Mouse (Mus musculus) E14TG2a.4 (cell line): ENCODE measurements around the gene Gm49383.
"Not testable (repeated sequence)": the region's sequence is repeated elsewhere in the genome, so short reads cannot be mapped to it uniquely, and the experiment has no call there.

Experiments used
- H3K27me3 ChIP-seq: 2 replicates; pipeline ENCODE4 v1.6.1; 2014; ENCODE audit warnings: low read length, control low read depth; ENCODE audit not compliant: insufficient read depth
- H3K36me3 ChIP-seq: 2 replicates; pipeline ENCODE4 v1.6.1; 2014; ENCODE audit warnings: low read length, control low read depth; ENCODE audit not compliant: insufficient read depth
- H3K4me1 ChIP-seq: replicated peaks from 2 replicates; pipeline ENCODE4 v1.6.1; 2014; ENCODE audit warnings: low read depth, low read length, control low read depth
- H3K4me3 ChIP-seq: replicated peaks from 2 replicates; pipeline ENCODE4 v1.5.1; 2014; ENCODE audit warnings: mild to moderate bottlenecking, low read length
- H3K9me3 ChIP-seq: 2 replicates; pipeline ENCODE4 v1.6.1; 2014; ENCODE audit warnings: low read length, control low read depth
- CTCF ChIP-seq: conservative IDR thresholded peaks from 2 replicates; pipeline ENCODE4 v1.5.1; 2014; ENCODE audit warnings: low read length
- NANOG ChIP-seq: IDR thresholded peaks from 2 replicates; pipeline ENCODE4 v1.6.1; 2014; ENCODE audit warnings: borderline replicate concordance, low read length, mixed read lengths
- POU5F1 ChIP-seq: IDR thresholded peaks from 2 replicates; pipeline ENCODE4 v1.6.1; 2014; ENCODE audit warnings: low read length, borderline replicate concordance

Gene Gm49383

GRCm38 (mm10) chr12:69159578-69159940, 37.3 kb downstream of the Gm49383 start:
- peaks cover 30% of the 10 kb centered on the region for H3K4me1 ChIP-seq
- peak overlapping the region; percentile 67 for H3K4me3 ChIP-seq
- no peaks in the 10 kb centered on the region for H3K27me3 ChIP-seq
- TF ChIP-seq POU5F1: no peak
- no peak for TF ChIP-seq NANOG
- peak; percentile 92 for TF ChIP-seq CTCF
- H3K36me3 ChIP-seq: peaks cover 33% of the 10 kb centered on the region
- H3K9me3 ChIP-seq: no peaks in the 10 kb centered on the region

DNA sequence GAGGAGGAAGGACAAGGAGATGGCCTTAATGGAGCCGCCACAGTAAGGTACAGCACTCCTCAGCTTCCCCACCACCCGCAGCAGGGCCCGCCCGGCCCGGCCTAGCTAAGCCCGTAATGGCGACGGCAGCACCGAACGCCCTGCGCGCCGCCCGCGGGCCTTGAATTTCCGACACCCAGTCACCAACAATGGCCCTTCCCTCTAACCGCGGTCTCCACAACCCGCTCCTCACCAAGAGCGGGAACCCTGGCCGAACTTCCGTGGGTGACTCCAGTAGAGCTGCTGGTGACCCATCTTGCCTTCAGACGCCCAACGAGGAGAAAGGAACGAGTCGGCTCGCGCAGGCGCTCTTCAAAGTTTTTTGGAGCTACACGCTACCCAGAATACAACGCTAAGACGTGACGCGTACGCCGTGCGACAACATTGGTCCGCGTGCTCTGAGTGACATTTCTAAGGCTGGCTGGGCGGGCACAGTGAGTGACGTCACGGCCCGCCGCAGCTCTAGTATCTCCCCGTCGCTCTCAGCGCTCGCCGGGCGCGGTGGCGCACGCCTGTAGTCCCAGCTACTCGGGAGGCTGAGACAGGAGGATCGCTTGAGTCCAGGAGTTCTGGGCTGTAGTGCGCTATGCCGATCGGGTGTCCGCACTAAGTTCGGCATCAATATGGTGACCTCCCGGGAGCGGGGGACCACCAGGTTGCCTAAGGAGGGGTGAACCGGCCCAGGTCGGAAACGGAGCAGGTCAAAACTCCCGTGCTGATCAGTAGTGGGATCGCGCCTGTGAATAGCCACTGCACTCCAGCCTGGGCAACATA, 37.9 kb downstream of the Gm49383 start, which contains the start of gene Rps29:
TSS of gene Rps29 (minus strand) at position 422 of the 813 bp plus-strand sequence.
- not testable (repeated sequence) for H3K27me3 ChIP-seq, H3K9me3 ChIP-seq
- H3K4me1 ChIP-seq: peaks cover 27% of the 10 kb centered on the region
- H3K4me3 ChIP-seq: peak within 1 kb of the TSS; percentile 89
- peaks cover 33% of the 10 kb centered on the region for H3K36me3 ChIP-seq

GRCm38 (mm10) chr12:69158366-69158764, 38.5 kb downstream of the Gm49383 start:
- Histone ChIP-seq H3K4me1 (peaks cover 24% of the 10 kb centered on the region), H3K4me3 (peak overlapping the region; percentile 89), H3K36me3 (peaks cover 33% of the 10 kb centered on the region), H3K9me3 (no peaks in the 10 kb centered on the region), H3K27me3 (no peaks in the 10 kb centered on the region)
- TF ChIP-seq POU5F1: no peak
- TF ChIP-seq CTCF: no peak
- TF ChIP-seq NANOG: no peak

DNA sequence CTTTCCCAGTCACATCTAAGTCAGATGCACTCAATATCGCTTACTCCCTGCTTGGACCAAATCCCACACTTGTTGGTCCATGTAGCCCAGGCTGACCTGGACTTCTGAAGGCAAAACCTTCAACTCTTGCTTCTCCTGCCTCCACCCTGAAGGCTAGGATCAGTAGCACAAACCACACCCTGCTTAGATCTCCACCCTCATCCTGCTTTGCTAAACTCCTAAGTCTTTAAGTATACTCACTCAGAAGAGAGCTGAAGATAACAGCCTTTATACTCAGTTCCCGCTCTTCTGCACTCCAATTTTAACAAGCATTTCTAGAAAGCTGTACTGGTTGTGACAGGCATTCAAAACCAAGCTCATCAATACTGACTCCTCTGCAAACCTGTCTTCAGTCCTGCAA, 39.8 kb downstream of the Gm49383 start:
- Histone ChIP-seq H3K9me3 (no peaks in the 10 kb centered on the region), H3K36me3 (peaks cover 33% of the 10 kb centered on the region), H3K27me3 (no peaks in the 10 kb centered on the region), H3K4me3 (peak overlapping the region; percentile 89), H3K4me1 (peaks cover 21% of the 10 kb centered on the region)
- TF ChIP-seq POU5F1 (no peak), NANOG (no peak), CTCF (no peak)

DNA sequence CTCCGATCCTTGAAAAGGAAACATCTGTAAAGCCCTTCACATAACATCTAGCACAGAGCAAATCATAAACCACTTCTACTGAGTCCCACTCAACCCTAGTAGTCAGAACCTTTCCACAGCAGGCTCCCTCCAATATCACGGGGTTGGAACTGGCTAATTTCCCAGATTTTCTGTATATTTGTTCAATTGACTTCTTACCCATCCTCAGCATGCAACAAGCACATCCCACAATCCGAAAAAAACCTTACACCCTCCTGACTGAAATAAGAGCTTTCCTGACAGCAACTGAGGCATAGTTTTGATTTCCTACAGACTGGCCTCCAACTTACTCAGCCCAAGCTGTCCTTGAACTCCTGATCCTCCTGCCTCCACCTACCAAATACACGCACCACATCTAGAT, 40.5 kb downstream of the Gm49383 start:
- Histone ChIP-seq H3K27me3 (no peaks in the 10 kb centered on the region), H3K4me1 (peaks cover 21% of the 10 kb centered on the region), H3K9me3 (no peaks in the 10 kb centered on the region), H3K4me3 (peak overlapping the region; percentile 89; the same call in 1 of the 2 replicates), H3K36me3 (peaks cover 33% of the 10 kb centered on the region)
- TF ChIP-seq POU5F1 (no peak), CTCF (no peak), NANOG (no peak)

- no peaks in the 10 kb centered on the region for H3K27me3 ChIP-seq
- H3K4me1 ChIP-seq: peaks cover 21% of the 10 kb centered on the region
- H3K9me3 ChIP-seq: no peaks in the 10 kb centered on the region
- TF ChIP-seq POU5F1 (no peak), CTCF (no peak), NANOG (no peak)
- H3K4me3 ChIP-seq: no peak overlapping the region
- peaks cover 33% of the 10 kb centered on the region for H3K36me3 ChIP-seq
Measured at GRCm38 (mm10) chr12:69155923-69156322, 41.0 kb downstream of the Gm49383 start.

- no peaks in the 10 kb centered on the region for H3K36me3 ChIP-seq
- peaks cover 5% of the 10 kb centered on the region for H3K4me1 ChIP-seq
- no peaks in the 10 kb centered on the region for H3K9me3 ChIP-seq
- TF ChIP-seq CTCF (no peak), POU5F1 (no peak), NANOG (no peak)
- H3K4me3 ChIP-seq: no peak overlapping the region
- no peaks in the 10 kb centered on the region for H3K27me3 ChIP-seq
Measured at GRCm38 (mm10) chr12:69150049-69150448, 46.9 kb downstream of the Gm49383 start.

GRCm38 (mm10) chr12:69147166-69147735, 49.7 kb downstream of the Gm49383 start:
- Histone ChIP-seq H3K4me3 (no peak overlapping the region), H3K9me3 (no peaks in the 10 kb centered on the region), H3K4me1 (peaks cover 12% of the 10 kb centered on the region), H3K27me3 (no peaks in the 10 kb centered on the region), H3K36me3 (no peaks in the 10 kb centered on the region)
- TF ChIP-seq NANOG: no peak
- TF ChIP-seq CTCF: no peak
- TF ChIP-seq POU5F1: no peak

GRCm38 (mm10) chr12:69143460-69143859, 53.4 kb downstream of the Gm49383 start:
- Histone ChIP-seq H3K4me3 (no peak overlapping the region), H3K9me3 (no peaks in the 10 kb centered on the region), H3K27me3 (no peaks in the 10 kb centered on the region), H3K4me1 (peaks cover 15% of the 10 kb centered on the region), H3K36me3 (no peaks in the 10 kb centered on the region)
- TF ChIP-seq NANOG: no peak
- no peak for TF ChIP-seq CTCF
- no peak for TF ChIP-seq POU5F1
